Mouse (Mus musculus) liver, adult 10 weeks (tissue): ENCODE measurements around the gene Trpm3. TPM values are rescaled to one million over a fixed set of nuclear protein-coding genes. Genes with fewer than 3 reads are reported as not detected.

Source experiments
- polyA plus RNA-seq: library from polyadenylated mRNA; stranded (reverse); fragments of 350-450 nt; fragmentation: Illumina TruSeq; extraction: RNeasy Lipid Tissue Mini Kit (QIAGEN cat#74804); gene quantifications from one replicate; pipeline ENCODE4 v1.2.3, GENCODE M21; 2014; ENCODE audit warnings: low read depth, low replicate concordance

Trpm3 gene
- polyA plus RNA-seq: not detected

GRCm38 (mm10) chr19:22138590-22139421, at the start of gene Trpm3:
Gene Trpm3, plus strand, starts transcription at chr19:22139046.

